Mouse (Mus musculus) E14TG2a.4 (cell line): Measurements from ENCODE around the gene Camk1d.

Experiments used
- CTCF ChIP-seq: conservative IDR thresholded peaks from 2 replicates; pipeline ENCODE4 v1.5.1; 2014; ENCODE audit warnings: low read length
- NANOG ChIP-seq: IDR thresholded peaks from 2 replicates; pipeline ENCODE4 v1.6.1; 2014; ENCODE audit warnings: borderline replicate concordance, low read length, mixed read lengths
- POU5F1 ChIP-seq: IDR thresholded peaks from 2 replicates; pipeline ENCODE4 v1.6.1; 2014; ENCODE audit warnings: low read length, borderline replicate concordance

DNA sequence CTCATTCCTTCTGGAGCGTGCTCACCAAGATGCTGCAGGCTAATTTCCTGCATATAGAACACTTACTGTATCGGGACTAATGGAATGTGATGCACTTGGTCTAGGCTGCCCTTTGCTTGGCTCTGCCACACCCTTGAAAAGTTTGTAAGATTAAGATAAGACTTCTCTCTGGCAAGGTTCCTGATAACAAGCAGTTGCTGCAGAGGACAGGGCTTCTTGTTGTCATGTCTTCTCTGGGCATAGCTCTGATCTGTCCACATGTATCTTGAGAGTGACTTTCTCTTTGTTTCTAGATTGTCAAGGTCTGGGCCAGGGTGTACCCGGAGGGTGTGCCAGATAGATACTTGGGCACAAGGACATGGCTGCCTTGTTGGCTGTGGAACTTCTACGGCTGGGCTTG is 398.1 kb downstream of the Camk1d start:
- TF ChIP-seq CTCF (no peak), NANOG (no peak), POU5F1 (no peak)
